Mouse (Mus musculus) regulatory T cell (primary cell): Measurements from ENCODE around the gene Add2.

Experiments used
- in situ Hi-C: fragments of 300-600 bp; cut with MboI, MseI; formaldehyde crosslinking; loops from one replicate; pipeline ENCODE4 v1.15.1; 2025; ENCODE audit warnings: high pct_unique_total_duplicates

Add2 gene

GRCm38 (mm10) chr6:86048509-86048908 lies 20.0 kb downstream of the Add2 start:
- in situ Hi-C loops, result no loop called here

DNA sequence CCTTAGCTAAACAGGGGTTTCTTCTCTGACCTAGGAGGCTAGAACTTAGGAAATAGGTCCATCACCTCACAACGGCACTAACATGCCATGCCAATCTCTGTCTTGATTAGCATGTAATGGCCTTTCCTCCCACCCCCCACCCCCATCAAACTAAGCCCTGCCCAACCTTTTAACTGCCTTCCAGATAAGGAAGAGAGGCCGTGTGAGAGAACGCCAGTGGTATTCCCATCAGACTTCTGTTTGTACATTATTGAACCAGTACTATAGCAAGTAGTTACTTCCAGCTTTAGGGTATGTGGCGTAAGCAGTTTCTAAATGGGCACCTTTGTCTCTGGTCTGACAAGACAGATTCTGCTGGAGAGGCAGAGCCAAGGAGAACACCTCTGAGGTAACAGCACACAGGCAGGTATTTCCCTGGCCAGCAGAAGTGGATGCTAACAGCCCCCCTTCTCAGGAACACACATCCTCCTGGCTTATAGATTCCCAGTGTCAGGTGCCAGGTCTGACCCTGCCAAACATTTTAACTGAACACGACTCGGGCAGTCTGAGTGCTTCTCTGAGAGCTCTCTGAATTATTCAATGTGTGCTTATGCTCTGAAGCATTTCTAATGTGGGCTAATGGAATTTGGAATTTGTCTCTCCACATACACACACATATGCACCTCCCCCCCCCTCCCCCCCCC lies 22.2 kb downstream of the Add2 start:
- in situ Hi-C loops, result no loop called here

DNA sequence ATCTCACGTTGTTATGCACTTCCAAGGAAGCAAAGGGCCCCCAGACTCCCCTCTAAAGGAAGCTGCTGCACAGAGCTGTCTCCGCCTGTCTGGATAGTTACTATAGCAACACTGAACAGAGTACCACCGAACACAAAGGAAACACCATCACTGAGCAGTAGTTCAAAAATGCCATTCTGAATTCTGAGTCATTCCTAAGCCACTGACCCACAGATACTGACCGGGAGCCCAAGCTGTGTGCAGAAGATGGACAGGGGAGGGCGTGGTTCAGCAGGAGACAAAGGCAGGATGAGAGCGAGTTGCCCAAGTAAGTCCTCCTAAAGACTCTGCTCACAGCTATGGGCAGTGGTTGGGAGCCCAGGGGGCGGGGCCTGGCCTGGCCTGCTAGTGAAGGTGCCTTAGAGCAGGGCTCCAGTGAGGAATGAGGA lies 23.6 kb downstream of the Add2 start:
- in situ Hi-C loops, result no loop called here

- in situ Hi-C loops, result no loop called here
Measured at GRCm38 (mm10) chr6:86052556-86052955, 24.1 kb downstream of the Add2 start.

DNA sequence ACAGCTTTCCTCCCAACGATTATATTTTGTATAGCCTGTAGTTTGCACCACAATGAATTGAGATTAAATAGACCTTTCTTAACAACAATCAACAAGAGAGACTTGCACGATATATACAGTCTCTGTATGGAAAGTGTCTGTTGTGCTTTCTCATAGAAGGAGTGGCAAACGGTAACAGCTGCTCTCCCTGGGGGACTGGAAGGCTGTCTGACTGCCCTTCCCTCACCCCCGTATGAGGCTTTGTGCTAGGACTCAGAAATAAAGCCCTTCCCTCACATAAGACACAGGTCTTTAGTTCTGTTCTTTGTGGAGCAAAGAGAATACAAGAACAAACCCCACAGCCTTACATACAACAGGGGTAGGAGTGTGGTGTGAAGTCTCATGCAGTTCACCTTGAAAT lies 24.6 kb downstream of the Add2 start:
- in situ Hi-C loops, result no loop called here

- in situ Hi-C loops, result no loop called here
Measured at GRCm38 (mm10) chr6:86053594-86053993, 25.1 kb downstream of the Add2 start.

GRCm38 (mm10) chr6:86058475-86058874 lies 30.0 kb downstream of the Add2 start:
- in situ Hi-C loops, result no loop called here

- in situ Hi-C loops, result no loop called here
Measured at GRCm38 (mm10) chr6:86059151-86059853, 30.8 kb downstream of the Add2 start.

GRCm38 (mm10) chr6:86060170-86060569 lies 31.7 kb downstream of the Add2 start:
- in situ Hi-C loops, result no loop called here

- in situ Hi-C loops, result no loop called here
Measured at GRCm38 (mm10) chr6:86062226-86062625, 33.7 kb downstream of the Add2 start.

DNA sequence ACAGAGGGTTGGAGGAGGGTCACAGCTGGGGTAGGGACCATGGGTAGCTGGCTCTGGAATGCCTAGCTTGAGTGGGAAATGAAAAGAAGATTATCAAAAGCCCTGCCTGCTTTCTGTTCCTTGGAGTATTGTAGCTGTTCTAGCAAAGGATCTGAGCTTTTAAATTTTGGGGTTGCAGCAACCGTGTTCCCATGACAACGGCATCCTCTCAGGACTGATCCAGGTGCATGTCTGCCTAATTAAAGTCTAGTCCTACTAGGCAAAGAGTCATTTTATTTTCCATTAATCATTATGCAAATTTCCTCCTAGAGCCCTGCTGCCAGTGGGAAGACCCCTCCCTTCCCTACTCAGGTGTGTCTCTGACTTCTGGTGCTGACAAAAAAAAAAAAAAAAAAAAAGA lies 34.2 kb downstream of the Add2 start:
- in situ Hi-C loops, result no loop called here

- in situ Hi-C loops, result no loop called here
Measured at GRCm38 (mm10) chr6:86064318-86065016, 36.0 kb downstream of the Add2 start.

GRCm38 (mm10) chr6:86066727-86067126 lies 38.2 kb downstream of the Add2 start:
- in situ Hi-C loops, result no loop called here

GRCm38 (mm10) chr6:86067145-86067544 lies 38.7 kb downstream of the Add2 start:
- in situ Hi-C loops, result no loop called here

- in situ Hi-C loops, result no loop called here
Measured at GRCm38 (mm10) chr6:86069009-86069408, 40.5 kb downstream of the Add2 start.

- in situ Hi-C loops, result no loop called here
Measured at GRCm38 (mm10) chr6:86069856-86070255, 41.4 kb downstream of the Add2 start.

DNA sequence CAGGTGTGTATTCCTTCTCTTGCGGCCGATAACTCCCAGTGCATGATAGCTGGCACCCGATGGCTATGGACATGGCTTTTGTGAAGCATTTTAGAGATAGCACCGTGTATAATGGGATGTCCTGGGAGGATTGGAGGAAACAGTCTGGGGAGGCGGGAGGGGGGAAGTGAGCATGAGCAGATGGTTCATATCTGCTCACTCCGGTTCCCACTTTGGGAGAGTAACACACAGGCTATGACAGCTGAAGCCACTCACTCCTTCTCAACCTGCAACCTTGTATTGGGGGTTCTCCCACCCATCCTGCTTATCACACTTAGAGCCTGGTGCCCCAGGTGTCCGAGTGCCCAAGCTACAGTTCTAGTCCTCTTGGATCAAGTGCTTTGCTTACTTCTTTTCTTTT lies 41.8 kb downstream of the Add2 start:
- in situ Hi-C loops, result no loop called here

DNA sequence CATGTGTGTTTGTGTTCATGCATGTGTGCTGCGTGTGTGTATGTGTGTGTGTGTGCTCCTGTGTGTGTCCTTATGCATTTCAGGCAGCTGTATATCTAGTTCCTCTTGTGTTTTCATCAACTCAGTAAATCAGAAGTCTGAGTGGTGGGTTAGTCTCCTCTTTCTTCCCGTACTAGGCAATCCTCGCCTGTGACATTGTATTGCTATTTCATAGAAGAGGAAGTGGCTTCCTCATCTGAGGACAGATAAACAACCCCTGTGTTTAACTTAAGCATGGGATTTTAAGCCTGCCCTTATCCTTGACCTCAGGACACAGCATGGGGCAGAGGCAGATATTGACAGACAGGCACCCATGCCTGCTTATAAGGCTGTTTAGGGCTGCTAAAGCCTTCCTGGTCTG lies 45.4 kb downstream of the Add2 start:
- in situ Hi-C loops, result no loop called here

DNA sequence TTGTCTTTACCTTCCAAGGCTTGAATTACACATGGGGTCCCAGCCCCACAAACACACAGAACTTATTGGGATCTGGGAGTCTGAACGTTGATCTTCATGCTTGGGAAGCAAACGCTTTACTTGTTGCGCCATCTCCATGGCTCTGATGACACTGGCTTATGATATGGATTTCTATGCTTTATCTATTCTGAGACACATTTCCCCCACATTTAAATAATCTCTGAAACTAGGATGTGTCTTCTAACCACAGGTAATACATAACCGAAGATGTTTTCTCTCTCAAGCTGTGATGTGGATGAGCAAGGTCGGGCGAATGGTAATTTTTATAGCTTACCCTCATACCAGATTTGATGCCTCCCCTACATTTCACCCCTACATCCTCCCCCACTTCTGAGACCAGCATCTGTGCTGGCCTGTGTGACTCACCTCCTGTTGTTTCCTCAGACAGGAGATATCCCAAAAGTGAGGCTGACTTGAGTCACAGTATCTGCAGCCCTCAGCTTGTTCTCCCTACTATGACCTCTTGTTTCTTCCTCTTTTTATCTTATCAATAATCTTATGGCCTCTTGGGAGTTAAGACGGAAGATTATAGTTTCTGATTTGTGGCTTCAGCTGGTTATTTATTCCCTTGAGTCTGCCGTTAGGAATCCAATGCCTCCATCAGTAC lies 46.2 kb downstream of the Add2 start:
- in situ Hi-C loops, result no loop called here

DNA sequence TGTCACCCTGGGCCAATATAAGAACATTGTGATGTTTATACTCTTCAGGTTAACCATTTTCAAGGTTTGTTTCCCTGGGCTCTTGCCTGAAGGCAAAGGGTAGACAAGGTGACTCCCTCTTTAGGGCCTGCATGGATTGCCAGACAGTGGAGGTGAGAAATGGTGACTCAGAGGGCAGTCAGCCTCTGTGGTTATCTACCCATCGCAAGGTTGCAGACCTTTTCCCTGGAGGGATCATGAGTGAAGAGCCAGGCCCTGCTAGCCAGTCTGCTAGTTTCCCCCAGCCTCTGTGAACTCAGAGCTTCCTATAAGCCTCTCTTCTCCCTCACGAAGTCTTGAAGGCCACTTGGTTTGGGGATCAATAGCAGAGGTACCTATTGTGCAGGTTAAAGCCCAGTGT lies 48.0 kb downstream of the Add2 start:
- in situ Hi-C loops, result no loop called here

DNA sequence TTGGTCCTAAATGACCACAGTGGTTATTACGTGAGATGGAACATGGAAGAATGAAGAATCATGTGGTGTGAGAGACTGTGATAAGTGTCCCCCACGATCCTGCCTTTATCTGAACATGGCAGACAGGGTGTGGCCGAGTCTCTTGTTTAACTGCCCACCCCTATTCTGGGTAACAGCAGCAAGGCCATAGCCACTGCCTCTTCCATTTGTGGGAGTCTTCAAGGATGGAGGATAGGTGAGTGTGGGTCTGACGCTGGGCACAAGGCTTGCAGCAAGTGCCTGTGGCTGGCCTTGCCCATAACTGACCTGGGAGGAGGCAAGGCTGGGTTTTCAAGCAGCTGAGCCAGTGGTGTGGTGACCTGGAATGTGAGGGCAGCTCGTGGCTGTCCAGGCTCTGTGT lies 49.4 kb downstream of the Add2 start:
- in situ Hi-C loops, result no loop called here

- in situ Hi-C loops, result no loop called here
Measured at GRCm38 (mm10) chr6:86078361-86079010, 50.0 kb downstream of the Add2 start.
